Mouse (Mus musculus): ENCODE measurements at regions not wholly inside any gene's neighbourhood (a gene's known extent, or its start where the extent isn't known, plus 50 kb on each side); places are given as distances from the start of the nearest gene placed in this dataset.

DNA sequence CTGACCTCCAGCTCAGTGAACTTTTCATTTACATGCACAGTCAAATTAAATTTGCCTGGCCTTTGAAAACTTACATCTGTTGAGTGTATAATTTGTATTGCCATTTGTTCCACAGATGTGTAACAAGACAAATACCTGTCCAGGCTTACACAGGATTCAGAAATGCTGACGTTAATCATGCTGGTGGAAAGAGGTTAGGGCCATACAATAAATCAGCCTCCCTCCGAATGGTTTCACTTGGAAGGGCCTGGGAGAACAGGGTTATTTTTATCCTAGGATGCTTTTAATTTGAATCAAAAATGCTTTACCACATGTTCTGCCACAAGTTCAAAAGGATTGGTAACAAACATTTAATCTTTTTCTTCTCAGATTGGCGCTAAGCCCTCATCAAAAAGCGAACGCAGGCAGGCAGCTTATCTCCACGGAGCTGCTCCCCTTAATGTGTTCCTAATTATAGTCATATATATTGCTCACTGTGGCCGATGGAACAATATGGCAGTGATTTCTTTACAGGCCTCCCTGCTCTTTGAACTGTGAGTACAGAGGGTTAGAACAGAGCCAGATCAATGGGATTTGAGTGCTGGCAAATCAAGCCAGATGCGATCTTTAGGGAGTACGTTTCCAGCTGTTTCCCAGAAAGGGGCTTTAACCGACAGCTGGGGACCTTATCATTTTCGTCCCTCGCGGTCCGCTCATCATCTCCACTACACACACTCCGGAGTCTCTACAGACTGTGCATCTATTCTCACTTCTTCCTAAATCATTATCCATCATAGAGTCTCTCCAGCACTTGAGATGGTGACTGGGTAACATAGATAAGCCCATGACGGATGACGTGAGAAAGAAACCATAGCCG is 313.9 kb downstream of the Ndfip2 start:
- no peak for DNase-seq (ENCODE audit: low spot score in 2 of 2)

DNA sequence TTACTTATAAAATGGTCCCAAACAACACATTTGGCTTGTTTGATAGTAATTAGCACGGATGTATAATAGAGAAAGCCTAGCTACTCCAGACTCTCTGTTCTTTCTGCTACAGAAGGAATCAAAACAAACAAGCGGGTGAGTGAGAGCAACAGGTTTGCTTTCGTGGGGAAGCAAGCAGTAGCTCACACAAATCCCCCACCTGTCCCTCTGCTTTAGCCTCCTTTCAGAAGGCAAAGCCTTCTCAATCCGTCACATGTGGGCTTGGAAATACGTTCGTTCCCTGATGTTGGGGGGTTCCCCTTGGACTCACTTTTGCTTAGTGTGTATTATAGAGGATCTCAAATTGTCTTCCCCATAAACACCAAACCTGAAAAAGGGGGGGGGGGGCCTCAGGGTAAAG is 311.8 kb downstream of the Ndfip2 start:
- no peak for DNase-seq (ENCODE audit: low spot score in 2 of 2)

- no peak for DNase-seq (ENCODE audit: low spot score in 2 of 2)
Observed at GRCm38 (mm10) chr14:105565827-105566226, 307.5 kb downstream of the Ndfip2 start.

- no peak for DNase-seq (ENCODE audit: low spot score in 2 of 2)
Observed at GRCm38 (mm10) chr14:105562843-105563242, 304.5 kb downstream of the Ndfip2 start.

DNA sequence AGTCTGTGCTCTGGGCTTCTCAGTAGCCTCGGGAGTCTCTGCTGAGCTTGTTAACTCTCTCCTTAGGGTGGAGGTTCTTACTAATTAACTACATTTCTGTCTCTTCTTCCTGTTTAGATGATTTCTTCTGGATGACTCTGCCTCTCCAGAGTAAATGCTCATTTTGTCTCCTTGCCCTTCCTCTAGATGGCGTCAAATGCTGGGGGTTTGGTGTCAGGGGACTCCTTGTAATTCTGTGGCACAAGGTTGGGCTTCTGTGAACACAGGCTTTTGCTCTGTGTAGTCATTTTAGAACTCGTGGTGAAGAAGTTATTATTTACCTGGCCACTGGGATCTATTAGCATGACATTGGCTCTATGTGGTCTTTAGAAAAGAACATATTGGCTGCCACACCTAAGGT is 298.4 kb downstream of the Ndfip2 start:
- DNase-seq (ENCODE audit: low spot score in 2 of 2): no peak

DNA sequence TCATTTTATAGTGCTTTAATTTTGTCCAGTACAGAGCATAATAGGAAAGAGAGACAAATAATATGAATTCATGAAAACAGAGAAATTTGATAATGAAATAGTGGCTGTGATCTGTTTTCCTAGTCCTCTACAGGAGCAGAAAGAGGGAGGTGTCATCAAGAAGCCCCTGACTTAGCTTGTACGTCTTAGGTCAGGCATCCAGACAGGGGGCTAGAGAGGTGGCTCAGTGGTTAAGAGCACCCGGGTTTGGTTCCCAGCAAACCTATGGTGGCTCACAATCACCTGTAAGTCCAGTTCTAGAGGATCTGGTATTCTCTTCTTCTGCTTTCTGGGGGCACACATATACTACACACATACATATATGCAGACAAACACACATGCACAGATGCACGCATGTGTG is 285.7 kb downstream of the Ndfip2 start:
- DNase-seq (ENCODE audit: low spot score in 2 of 2): no peak

- DNase-seq (ENCODE audit: low spot score in 2 of 2): no peak
Observed at GRCm38 (mm10) chr14:105542486-105543145, 284.2 kb downstream of the Ndfip2 start.

DNA sequence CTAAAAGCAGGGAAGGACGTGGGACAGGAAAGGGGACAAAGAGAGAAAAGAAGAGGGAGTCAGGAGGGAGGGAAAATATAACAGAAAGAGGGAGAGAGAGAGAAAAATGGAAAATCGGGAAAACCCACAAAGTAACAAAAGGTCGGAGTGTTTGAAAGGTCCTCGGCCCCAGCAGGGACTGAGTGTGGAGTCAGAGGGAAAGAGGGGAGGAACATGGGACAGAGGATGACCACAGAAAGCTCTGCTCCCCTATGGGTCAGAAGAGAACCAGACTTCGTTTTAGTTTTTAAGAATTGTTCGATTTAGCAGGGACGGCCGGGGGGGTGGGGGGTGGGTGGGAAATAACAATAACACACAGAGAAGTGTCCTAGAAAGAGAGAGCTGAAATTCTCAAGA is 283.7 kb downstream of the Ndfip2 start:
- no peak for DNase-seq (ENCODE audit: low spot score in 2 of 2)

DNA sequence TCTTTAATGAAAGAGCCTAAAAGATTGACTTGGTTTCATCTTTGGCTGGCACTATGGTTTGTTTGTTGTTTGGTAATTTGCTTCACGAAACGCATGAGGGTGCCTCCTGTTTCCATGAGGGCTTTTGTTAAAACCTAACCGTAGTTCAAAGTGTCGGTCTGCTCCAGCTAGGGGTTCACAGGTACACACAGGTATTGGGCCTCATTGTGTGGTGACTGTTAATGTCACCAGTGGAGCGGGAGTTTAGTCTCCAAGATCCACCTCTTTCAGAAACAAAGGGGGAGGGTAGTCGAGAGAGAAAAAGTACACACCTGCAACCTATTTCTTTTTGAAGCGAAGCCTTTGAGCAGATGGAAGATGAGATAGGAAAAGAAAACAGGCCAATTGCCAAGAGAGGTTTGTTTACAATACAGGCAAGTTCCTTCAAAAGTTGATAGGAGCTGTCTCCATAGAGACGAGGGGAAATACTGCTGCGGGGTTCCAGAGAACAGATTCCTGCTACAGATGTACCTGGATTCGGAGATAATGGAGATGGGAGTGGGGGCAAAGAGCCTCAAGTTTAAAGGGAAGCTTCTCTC is 273.9 kb downstream of the Ndfip2 start:
- no peak for DNase-seq (ENCODE audit: low spot score in 2 of 2)

- no peak for DNase-seq (ENCODE audit: low spot score in 2 of 2)
Observed at GRCm38 (mm10) chr14:105528107-105528506, 269.7 kb downstream of the Ndfip2 start.

GRCm38 (mm10) chr14:105523849-105524248 is 265.5 kb downstream of the Ndfip2 start:
- DNase-seq (ENCODE audit: low spot score in 2 of 2): no peak

DNA sequence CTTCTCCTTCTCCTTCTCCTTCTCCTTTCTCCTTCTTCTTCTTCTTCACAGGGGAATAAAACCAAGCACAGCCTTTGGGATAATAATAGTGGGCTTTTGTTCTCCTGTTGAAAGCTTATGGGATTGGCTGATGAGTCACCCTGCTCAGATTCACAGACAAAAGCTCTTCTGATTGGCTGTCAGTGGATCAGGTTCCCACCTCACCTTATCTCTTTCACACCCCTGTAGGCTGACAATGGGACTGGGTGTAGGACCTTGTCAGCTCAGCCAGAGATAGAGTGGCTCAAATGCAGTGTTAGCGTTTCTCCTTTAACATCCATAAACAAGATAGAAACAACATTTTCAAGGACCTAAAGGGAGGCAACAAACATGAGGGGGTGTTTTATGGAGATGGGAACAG is 263.9 kb downstream of the Ndfip2 start:
- DNase-seq (ENCODE audit: low spot score in 2 of 2): no peak

DNA sequence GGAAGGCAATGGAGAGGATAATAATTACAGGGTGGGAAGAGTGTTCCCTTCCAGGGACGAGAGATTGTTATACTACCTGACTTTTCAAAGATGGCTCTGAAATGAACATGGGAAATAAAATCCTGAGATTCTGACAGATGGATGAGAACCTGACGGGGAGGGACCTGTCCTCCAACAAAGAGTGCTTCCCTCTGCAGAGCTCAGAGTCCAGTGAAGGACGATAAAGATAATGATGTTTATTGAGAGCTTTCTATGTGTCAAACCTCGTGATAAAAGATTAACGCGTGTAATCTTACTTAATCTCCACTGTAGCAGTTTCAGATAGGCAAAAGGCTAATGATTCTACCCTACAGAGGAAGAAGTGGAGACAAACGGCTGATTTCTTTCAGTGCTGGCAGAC is 260.3 kb downstream of the Ndfip2 start:
- DNase-seq (ENCODE audit: low spot score in 2 of 2): no peak

DNA sequence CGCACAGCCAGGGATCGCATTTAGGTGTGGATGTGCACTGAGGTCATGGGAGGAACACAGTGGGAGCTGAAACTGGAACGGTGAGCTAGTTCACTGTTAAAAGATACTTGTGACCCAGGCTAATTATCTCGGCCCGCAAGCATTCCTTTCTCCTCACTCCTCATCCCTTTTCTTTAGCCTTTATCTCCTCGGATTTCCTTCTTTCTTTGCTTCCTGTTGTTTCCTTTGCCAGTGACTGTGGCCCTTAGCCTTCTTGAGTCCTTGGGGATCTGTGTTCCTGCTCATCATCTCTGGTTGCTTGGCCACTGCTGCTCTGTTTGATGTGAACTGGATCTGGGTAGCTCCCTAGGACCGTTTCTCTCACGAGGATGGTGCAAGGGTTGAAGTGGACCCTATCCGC is 256.0 kb downstream of the Ndfip2 start:
- no peak for DNase-seq (ENCODE audit: low spot score in 2 of 2)

GRCm38 (mm10) chr14:105512914-105513677 is 254.7 kb downstream of the Ndfip2 start:
- DNase-seq (ENCODE audit: low spot score in 2 of 2): no peak

- no peak for DNase-seq (ENCODE audit: low spot score in 2 of 2)
Observed at GRCm38 (mm10) chr14:105511826-105512225, 253.5 kb downstream of the Ndfip2 start.

GRCm38 (mm10) chr14:105511135-105511534 is 252.8 kb downstream of the Ndfip2 start:
- DNase-seq (ENCODE audit: low spot score in 2 of 2): no peak

DNA sequence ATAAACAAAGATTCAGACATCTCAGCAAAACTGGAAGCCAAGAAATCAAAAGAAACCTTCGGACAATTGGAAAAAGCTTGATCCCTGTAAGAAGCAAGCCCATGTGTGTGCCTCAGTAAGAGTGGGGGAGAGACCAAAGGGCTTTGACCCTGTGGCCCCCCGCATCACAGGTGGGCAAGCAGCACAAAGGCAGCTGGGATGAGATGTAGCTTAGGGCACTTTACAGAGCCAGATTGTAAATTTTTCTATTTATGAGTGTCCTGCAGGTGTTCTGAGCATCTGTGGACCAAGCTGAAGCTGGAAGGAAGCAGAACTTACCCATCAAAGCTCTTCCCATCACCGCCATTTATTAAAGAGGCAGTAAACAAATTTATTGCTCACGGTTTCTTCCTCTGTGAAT is 246.9 kb downstream of the Ndfip2 start:
- no peak for DNase-seq (ENCODE audit: low spot score in 2 of 2)

- no peak for DNase-seq (ENCODE audit: low spot score in 2 of 2)
Observed at GRCm38 (mm10) chr14:105504376-105504775, 246.0 kb downstream of the Ndfip2 start.

DNA sequence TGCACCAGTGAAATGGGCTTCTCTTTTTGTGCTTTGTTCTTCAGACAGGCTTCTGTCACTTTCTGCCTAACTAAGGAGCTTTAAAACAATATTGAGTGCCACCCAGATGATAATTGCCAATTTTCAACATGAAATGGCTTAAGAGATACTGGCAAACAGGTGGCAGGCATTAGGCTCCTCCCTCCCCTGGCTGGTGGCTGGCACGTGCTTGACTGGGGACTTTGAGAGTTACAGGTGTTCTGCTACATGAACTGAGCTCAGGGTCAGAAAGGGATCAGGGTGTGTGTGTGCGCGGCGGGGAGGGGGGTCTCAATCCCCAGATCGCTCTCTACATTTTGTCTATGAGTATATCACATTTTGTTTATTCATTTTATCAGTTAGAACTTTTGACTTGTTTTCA is 245.4 kb downstream of the Ndfip2 start:
- DNase-seq (ENCODE audit: low spot score in 2 of 2): no peak

DNA sequence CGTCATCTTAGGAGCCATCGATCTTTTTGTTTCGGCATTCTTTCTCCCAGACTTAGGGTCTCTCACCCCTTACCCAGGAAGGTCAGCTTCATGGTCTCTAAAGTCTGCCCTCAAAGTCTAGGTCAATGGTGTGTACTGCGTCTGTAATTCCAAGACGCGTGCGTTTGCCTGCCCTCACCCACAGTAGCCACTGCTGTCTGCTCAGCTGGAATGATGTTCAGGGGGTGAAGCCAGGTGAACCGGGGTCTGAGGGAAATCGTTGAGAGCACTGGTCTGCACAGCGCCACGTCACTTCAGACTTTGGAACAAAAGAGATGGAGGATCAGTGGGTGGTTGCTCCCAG is 244.2 kb downstream of the Ndfip2 start:
- DNase-seq (ENCODE audit: low spot score in 2 of 2): no peak

Measured in spleen, postnatal 36 days (tissue).